Mouse (Mus musculus) hindbrain, embryonic 13.5 days (tissue): ENCODE measurements around the gene Gm20662. TPM values are rescaled to one million over a fixed set of nuclear protein-coding genes. Genes with fewer than 3 reads are reported as not detected.

Experiments
- ATAC-seq: fragments of 200-750 bp; cut with Nextera tagmentation; 2 replicates; pipeline ENCODE4 v1.8.0; 2017; ENCODE audit warnings: moderate TSS enrichment; ENCODE audit not compliant: low FRiP score
- H3K27ac ChIP-seq: fragments of 300-500 bp; sonication (generic); 2 replicates; pipeline ENCODE4 v1.5.1; 2015; ENCODE audit warnings: inconsistent platforms, mild to moderate bottlenecking, moderate library complexity
- H3K27me3 ChIP-seq: fragments of 300-500 bp; sonication (generic); 2 replicates; pipeline ENCODE4 v1.6.1; 2015; ENCODE audit warnings: mild to moderate bottlenecking, inconsistent platforms
- H3K36me3 ChIP-seq: fragments of 300-500 bp; sonication (generic); 2 replicates; pipeline ENCODE4 v1.6.1; 2015; ENCODE audit warnings: mild to moderate bottlenecking, inconsistent platforms
- H3K4me1 ChIP-seq: fragments of 300-500 bp; sonication (generic); replicated peaks from 2 replicates; pipeline ENCODE4 v1.6.1; 2015; ENCODE audit warnings: inconsistent platforms
- H3K4me2 ChIP-seq: fragments of 300-500 bp; sonication (generic); 2 replicates; pipeline ENCODE4 v1.6.1; 2015; ENCODE audit warnings: inconsistent platforms, mild to moderate bottlenecking, moderate library complexity
- H3K4me3 ChIP-seq: fragments of 300-500 bp; sonication (generic); 2 replicates; pipeline ENCODE4 v1.5.1; 2015; ENCODE audit warnings: mild to moderate bottlenecking, inconsistent platforms
- H3K9ac ChIP-seq: fragments of 300-500 bp; sonication (generic); 2 replicates; pipeline ENCODE4 v1.6.1; 2015; ENCODE audit warnings: mild to moderate bottlenecking, inconsistent platforms
- H3K9me3 ChIP-seq: fragments of 300-500 bp; sonication (generic); 2 replicates; pipeline ENCODE4 v1.6.1; 2016; ENCODE audit warnings: inconsistent platforms
- whole genome bisulfite sequencing: fragments of 180-500 bp; shearing (Covaris S2); methylation state at CpG from one replicate; pipeline ENCODE4 v1.1.7; 2015; 5-methylcytosine and 5-hydroxymethylcytosine counted together
- microRNA-seq: library from miRNA; unstranded; fragments of <30 nt; microRNA quantifications from one replicate; pipeline ENCODE4, GENCODE M21; 2016
- polyA plus RNA-seq: library from polyadenylated mRNA; unstranded; fragments of >200 nt; fragmentation: Nextera tagmentation; extraction: Ambion mirVana; gene quantifications from 2 replicates; pipeline ENCODE4 v1.2.1, GENCODE M21; 2015

The Gm20662 gene
- polyA plus RNA-seq, 1 experiment from 2014 or later, result 0.60 TPM

- H3K9ac ChIP-seq, result no peak overlapping the region
- ATAC-seq, result no peak
- no peak overlapping the region for H3K4me3 ChIP-seq
- peaks cover 25% of the 10 kb centered on the region for H3K4me1 ChIP-seq
- H3K27ac ChIP-seq, result no peak overlapping the region
- peaks cover 71% of the 10 kb centered on the region for H3K36me3 ChIP-seq
- WGBS, result 94% methylated on average over 7 of the region's 7 CpGs
- H3K4me2 ChIP-seq, result no peak overlapping the region
- H3K27me3 ChIP-seq, result no peaks in the 10 kb centered on the region
- no peaks in the 10 kb centered on the region for H3K9me3 ChIP-seq
Observed at GRCm38 (mm10) chr9:108090611-108091120, 94.5 kb downstream of the Gm20662 start.

GRCm38 (mm10) chr9:108093586-108093985 is 97.4 kb downstream of the Gm20662 start:
- Histone ChIP-seq H3K4me1 (peaks cover 30% of the 10 kb centered on the region), H3K4me2 (peak overlapping the region; percentile 96), H3K27ac (peak overlapping the region; percentile 83; the same call in 1 of the 2 replicates), H3K9me3 (no peaks in the 10 kb centered on the region), H3K27me3 (no peaks in the 10 kb centered on the region), H3K9ac (peak overlapping the region; percentile 88), H3K36me3 (peaks cover 53% of the 10 kb centered on the region), H3K4me3 (peak overlapping the region; percentile 75)
- ATAC-seq, result 0 out of 2 replicates have a peak, but pooled peaks have one; percentile 2
- 77% methylated on average over 10 of the region's 10 CpGs for WGBS

GRCm38 (mm10) chr9:108094184-108094941 is 98.2 kb downstream of the Gm20662 start, which contains the start of gene Apeh:
Gene Apeh (minus strand): TSS chr9:108094606.
- Histone ChIP-seq H3K9ac (peak within 1 kb of the TSS; percentile 88), H3K36me3 (peaks cover 53% of the 10 kb centered on the region), H3K4me3 (peak within 1 kb of the TSS; percentile 75), H3K4me2 (peak within 1 kb of the TSS; percentile 96), H3K27ac (peak within 1 kb of the TSS; percentile 83), H3K4me1 (peaks cover 30% of the 10 kb centered on the region), H3K9me3 (no peaks in the 10 kb centered on the region), H3K27me3 (no peaks in the 10 kb centered on the region)
- under 1% methylated on average over 52 of the region's 52 CpGs for WGBS
- peak; percentile 90 for ATAC-seq

Small RNAs within 50 kb of the gene (microRNA-seq; reads per million reads assigned to microRNA genes)
- not detected for gene Mir7088

Other genes starting within 250 kb of the Gm20662 start
- gene Rbm5, start 225.4 kb upstream of the Gm20662 start, polyA plus RNA-seq, result 277 and 286 TPM in 2 replicates
- gene Rbm6, start 123.1 kb upstream of the Gm20662 start, polyA plus RNA-seq, result 121 and 122 TPM in 2 replicates
- 25.2 and 25.5 TPM in 2 replicates for gene Mon1a, start 108.2 kb upstream of the Gm20662 start, polyA plus RNA-seq
- gene Mst1r, start 89.5 kb upstream of the Gm20662 start, polyA plus RNA-seq, result 1.8 and 2.1 TPM in 2 replicates
- gene Actl11, start 67.9 kb upstream of the Gm20662 start, polyA plus RNA-seq, result not detected in 2 replicates
- gene Camkv, start 60.7 kb upstream of the Gm20662 start, polyA plus RNA-seq, result 12.4 and 13.3 TPM in 2 replicates
- 7.7 and 9.5 TPM in 2 replicates for gene Traip, start 46.2 kb upstream of the Gm20662 start, polyA plus RNA-seq
- 4.8 and 5.8 TPM in 2 replicates for gene Uba7, start 20.8 kb upstream of the Gm20662 start, polyA plus RNA-seq
- 1.1 and 1.4 TPM in 2 replicates for gene Gm20661, start 13.3 kb upstream of the Gm20662 start, polyA plus RNA-seq
- gene Inka1, start 10.5 kb upstream of the Gm20662 start, polyA plus RNA-seq, result 20.2 and 21.3 TPM in 2 replicates
- 2.0 and 2.6 TPM in 2 replicates for gene Cdhr4, start 3.9 kb upstream of the Gm20662 start, polyA plus RNA-seq
- gene Ip6k1, start 6.2 kb downstream of the Gm20662 start, polyA plus RNA-seq, result 103 and 107 TPM in 2 replicates
- 20.1 and 21.1 TPM in 2 replicates for gene Gmppb, start 52.9 kb downstream of the Gm20662 start, polyA plus RNA-seq
- gene Amigo3, start 56.8 kb downstream of the Gm20662 start, polyA plus RNA-seq, result 3.1 and 3.4 TPM in 2 replicates
- gene Mst1, start 84.1 kb downstream of the Gm20662 start, polyA plus RNA-seq, result not detected in 2 replicates
- 42.8 and 43.1 TPM in 2 replicates for gene Rnf123, start 87.0 kb downstream of the Gm20662 start, polyA plus RNA-seq
- gene Apeh, start 98.3 kb downstream of the Gm20662 start, polyA plus RNA-seq, result 57.7 and 57.8 TPM in 2 replicates
- 8.3 and 8.7 TPM in 2 replicates for gene Bsn, start 194.0 kb downstream of the Gm20662 start, polyA plus RNA-seq